Mouse (Mus musculus): ENCODE results near the gene Grik4.

- no peak for TF ChIP-seq CTCF (IDR thresholded peaks at IDR 0.05; ENCODE audit: low read depth)
- TF ChIP-seq EP300 (optimal IDR thresholded peaks at IDR 0.05), result no peak
These were observed 135.1 kb downstream of the Grik4 start for GRCm38 (mm10) chr9:42809146-42809545.

All from stomach, postnatal 0 days (tissue).